Mouse (Mus musculus): ENCODE measurements around the gene Morn1. TPM values are rescaled to one million over a fixed set of nuclear protein-coding genes. Genes with fewer than 3 reads are reported as not detected.

Gene Morn1
- total RNA-seq (2021) = 1 to 10 TPM; 2.2 to 2.4 TPM
- long read RNA-seq, experiment 1 = 0 reads
- long read RNA-seq, experiment 2 = 0 reads

GRCm38 (mm10) chr4:155086108-155087024, at the start of gene Morn1, which contains the start of gene Rer1:
Morn1 (plus strand) TSS chr4:155086577.
Rer1 (minus strand) TSS chr4:155086382.
- peak; percentile 100 for DNase-seq

- no peak for DNase-seq
Observed at GRCm38 (mm10) chr4:155040197-155040596, 46.2 kb upstream of the Morn1 start.

- no peak for DNase-seq
Observed at GRCm38 (mm10) chr4:155040696-155041095, 45.7 kb upstream of the Morn1 start.

- no peak for DNase-seq
Observed at GRCm38 (mm10) chr4:155042606-155043288, 43.6 kb upstream of the Morn1 start.

GRCm38 (mm10) chr4:155043289-155043625, 43.1 kb upstream of the Morn1 start:
- DNase-seq = no peak

- no peak for DNase-seq
Observed at GRCm38 (mm10) chr4:155046636-155047035, 39.7 kb upstream of the Morn1 start.

- DNase-seq = no peak
Observed at GRCm38 (mm10) chr4:155050116-155050515, 36.3 kb upstream of the Morn1 start.

- no peak for DNase-seq
Observed at GRCm38 (mm10) chr4:155056724-155057123, 29.7 kb upstream of the Morn1 start, which contains the start of gene Plch2. Plch2 (minus strand) TSS chr4:155056784.

GRCm38 (mm10) chr4:155058325-155058724, 28.1 kb upstream of the Morn1 start:
- no peak for DNase-seq

- no peak for DNase-seq
Observed at GRCm38 (mm10) chr4:155063895-155064294, 22.5 kb upstream of the Morn1 start.

- DNase-seq = no peak
Observed at GRCm38 (mm10) chr4:155064474-155064873, 21.9 kb upstream of the Morn1 start.

GRCm38 (mm10) chr4:155065970-155066833, 20.2 kb upstream of the Morn1 start:
- peak; percentile 68 for DNase-seq

GRCm38 (mm10) chr4:155066834-155067522, 19.4 kb upstream of the Morn1 start, which contains the start of gene Pex10:
Pex10 (plus strand) TSS chr4:155067016.
- peak; percentile 97 for DNase-seq

- DNase-seq = no peak
Observed at GRCm38 (mm10) chr4:155068357-155068972, 17.9 kb upstream of the Morn1 start.

- no peak for DNase-seq
Observed at GRCm38 (mm10) chr4:155069191-155069590, 17.2 kb upstream of the Morn1 start.

- DNase-seq = no peak
Observed at GRCm38 (mm10) chr4:155070199-155070598, 16.2 kb upstream of the Morn1 start.

- peak; percentile 63 for DNase-seq
Observed at GRCm38 (mm10) chr4:155070921-155071320, 15.5 kb upstream of the Morn1 start.

GRCm38 (mm10) chr4:155074418-155074817, 12.0 kb upstream of the Morn1 start:
- no peak for DNase-seq

GRCm38 (mm10) chr4:155075137-155075536, 11.2 kb upstream of the Morn1 start:
- DNase-seq = no peak

- DNase-seq = no peak
Observed at GRCm38 (mm10) chr4:155075813-155076212, 10.6 kb upstream of the Morn1 start.

- DNase-seq = no peak
Observed at GRCm38 (mm10) chr4:155076677-155077076, 9.7 kb upstream of the Morn1 start.
